Mouse (Mus musculus): ENCODE data around the gene Ndufb10. TPM values are rescaled to one million over a fixed set of nuclear protein-coding genes. Genes with fewer than 3 reads are reported as not detected.

The Ndufb10 gene
- total RNA-seq, 4 experiments from 2014 or later, result 199 to 268 (median 237) TPM

GRCm38 (mm10) chr17:24706982-24707800 lies 17.1 kb downstream of the Ndufb10 start, which contains the start of gene Tbl3:
Gene Tbl3, minus strand, starts transcription at chr17:24707660.
- DNase-seq, result peak; percentile 88

- DNase-seq, result no peak
Measured at GRCm38 (mm10) chr17:24705821-24706220, 18.5 kb downstream of the Ndufb10 start.

GRCm38 (mm10) chr17:24701251-24701650 lies 23.0 kb downstream of the Ndufb10 start:
- DNase-seq, result no peak

GRCm38 (mm10) chr17:24699473-24699872 lies 24.8 kb downstream of the Ndufb10 start:
- DNase-seq, result no peak

- peak; percentile 10 for DNase-seq
Measured at GRCm38 (mm10) chr17:24698715-24699114, 25.6 kb downstream of the Ndufb10 start.

DNA sequence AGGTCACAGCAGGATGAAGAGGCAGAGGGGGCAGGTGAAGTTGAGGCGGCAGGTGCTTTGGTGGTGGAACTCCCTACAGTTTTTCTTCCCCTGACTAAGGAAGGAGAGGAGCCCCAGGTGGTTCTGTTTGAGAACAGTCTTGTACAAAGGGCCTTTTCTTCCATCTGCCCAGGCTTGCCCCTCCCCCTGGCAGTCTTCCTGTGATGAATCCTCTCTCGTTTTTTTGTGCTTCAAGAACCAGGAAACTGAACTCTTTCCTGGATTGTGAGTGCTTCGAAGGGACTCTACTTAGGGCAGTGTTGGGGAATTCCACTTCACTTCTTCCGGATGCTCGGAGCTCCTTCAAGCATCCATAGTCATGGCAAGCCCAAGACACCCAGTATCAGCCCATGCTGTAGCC lies 26.3 kb downstream of the Ndufb10 start:
- DNase-seq, result peak; percentile 12

- peak; percentile 75 for DNase-seq
Measured at GRCm38 (mm10) chr17:24696011-24696697, 28.1 kb downstream of the Ndufb10 start, which contains the start of the genes Gfer and Noxo1. Gene Gfer, minus strand, starts transcription at chr17:24696156. Gene Noxo1, plus strand, starts transcription at chr17:24696234.

DNA sequence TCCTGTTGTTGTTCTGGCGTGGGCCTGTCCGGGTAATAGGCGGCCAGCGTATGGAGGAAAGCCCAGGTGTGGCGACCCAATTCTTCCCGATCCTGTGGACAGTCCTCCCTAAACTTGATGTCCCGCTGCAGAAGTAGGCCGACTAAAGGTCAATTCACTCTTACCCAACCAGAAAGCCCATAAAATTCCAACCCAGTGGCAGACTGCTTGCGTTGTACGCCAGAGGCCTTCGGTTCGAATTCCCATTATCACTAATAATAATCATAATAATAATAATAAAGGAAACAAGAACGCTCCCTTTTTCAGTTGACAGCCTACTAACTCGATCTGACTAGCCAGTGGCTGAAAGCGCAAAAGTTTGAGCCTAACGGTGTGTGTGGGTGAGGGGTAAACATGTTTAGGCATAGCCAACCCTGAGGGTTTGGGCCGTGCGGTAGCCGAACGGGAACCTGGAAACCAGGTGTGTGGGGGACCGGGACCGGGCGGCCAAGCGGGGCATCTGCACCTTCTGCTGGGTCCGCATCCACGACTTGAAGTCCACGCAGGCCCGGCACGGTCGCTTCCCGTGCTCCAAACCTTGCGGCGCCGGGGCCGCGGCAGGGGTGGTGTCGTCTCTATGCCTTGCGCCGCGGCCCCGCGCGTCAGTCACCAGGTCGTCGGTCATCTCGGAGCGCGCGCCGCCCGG lies 28.8 kb downstream of the Ndufb10 start:
- DNase-seq, result no peak

DNA sequence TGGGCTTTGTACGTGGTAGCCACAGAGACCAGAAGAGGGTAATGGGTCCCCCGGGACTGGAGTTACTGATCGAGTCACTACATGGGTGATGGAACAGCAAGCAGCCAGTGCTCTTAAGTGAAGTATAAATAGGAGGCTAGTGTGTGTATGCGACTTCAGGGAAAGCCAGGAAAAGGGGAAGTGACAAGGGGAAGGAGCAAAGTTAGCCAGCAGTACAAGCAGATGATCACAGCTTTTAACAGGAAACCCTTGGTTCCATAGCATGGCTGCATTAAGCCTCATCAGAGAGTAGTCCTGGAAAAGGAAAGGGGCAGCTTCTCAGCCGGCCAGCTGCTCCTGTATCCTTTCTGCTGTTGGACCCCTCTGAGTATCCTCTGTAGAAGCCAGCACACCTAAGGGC lies 31.9 kb downstream of the Ndufb10 start:
- DNase-seq, result peak; percentile 0

DNA sequence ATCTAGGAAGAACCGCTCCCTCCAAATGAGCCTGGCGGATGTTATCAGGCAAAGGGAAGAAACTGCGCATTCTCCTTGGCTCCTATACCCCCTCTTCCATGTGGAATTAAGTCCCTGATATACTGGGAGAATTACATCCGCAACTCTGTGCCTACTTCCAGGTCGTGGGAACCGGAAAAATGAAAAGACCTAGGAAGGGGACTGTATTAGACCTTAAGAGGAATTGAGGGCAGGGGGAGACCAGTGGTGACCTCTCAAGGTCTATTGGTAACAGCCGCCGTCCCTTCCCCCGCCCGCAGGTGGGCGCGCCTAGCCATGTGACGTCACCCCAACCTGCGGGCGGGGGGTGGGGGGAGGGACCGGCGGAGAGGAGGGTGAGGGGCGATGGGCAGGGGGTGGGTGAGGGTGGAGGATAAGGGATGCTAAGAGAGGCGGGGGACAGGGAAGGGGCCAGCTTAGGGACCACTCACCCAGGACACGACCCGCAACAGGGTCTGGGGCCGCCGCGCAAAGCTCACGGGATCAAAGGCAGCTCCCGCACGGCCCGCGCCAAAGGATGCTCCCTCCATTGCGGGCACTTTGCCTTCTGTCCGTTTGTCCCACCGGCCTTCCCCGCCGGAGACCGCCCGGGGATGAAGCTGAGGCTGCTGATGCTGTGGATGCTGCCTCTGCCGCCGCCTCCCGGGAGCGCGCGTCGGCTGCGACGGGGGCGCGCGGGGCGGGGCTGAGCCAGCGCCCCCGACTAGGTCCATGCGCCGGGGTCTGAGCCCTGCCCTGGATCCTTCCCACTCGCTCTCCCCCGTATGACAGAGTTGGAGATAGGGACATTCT lies 34.8 kb downstream of the Ndufb10 start, which contains the start of gene Syngr3:
TSS of gene Syngr3 (minus strand) at position 705 of the 831 bp plus-strand sequence.
- peak; percentile 3 for DNase-seq

- DNase-seq, result no peak
Measured at GRCm38 (mm10) chr17:24687599-24687998, 36.7 kb downstream of the Ndufb10 start.

DNA sequence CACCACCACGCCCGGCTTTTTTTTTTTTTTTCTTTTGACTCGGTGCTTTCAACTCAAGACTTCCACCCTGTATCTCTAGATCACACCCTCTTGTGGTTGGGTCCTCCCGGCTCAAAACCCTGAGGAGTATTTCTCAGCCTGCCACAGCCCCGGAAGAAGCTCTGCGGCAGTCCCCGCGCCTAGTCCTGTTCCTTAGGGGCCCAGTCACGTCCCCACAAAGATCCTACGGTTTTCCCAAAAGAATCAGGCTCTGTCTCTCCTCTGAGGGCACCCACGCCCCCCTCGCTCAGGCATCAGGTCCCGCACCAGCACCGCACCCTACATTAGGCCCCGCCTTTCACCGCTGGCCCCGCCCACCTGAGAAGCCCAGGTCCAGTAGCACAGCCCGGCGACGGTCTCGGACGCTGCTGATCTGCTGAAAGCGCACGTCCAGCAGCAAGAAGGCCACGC lies 37.1 kb downstream of the Ndufb10 start:
- no peak for DNase-seq

DNA sequence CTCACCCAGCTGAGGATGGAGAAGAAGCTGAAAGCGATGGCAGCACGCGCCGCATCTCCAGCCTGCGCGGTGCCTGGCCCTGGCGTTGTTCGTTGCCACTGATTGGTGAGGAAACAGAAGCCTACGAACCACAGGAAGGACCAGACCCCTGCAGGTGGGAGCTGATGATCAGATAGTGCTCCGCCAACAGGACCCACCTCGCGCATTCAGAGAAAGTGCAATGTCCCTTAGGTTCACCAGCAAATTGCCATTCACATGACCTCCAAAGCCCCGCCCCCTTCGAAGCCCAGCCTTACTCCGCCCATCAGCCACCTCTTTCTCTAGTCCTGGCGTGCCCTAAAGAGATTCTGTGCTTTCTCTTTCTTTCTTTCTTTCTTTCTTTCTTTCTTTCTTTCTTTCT lies 37.8 kb downstream of the Ndufb10 start:
- no peak for DNase-seq

- DNase-seq, result no peak
Measured at GRCm38 (mm10) chr17:24677500-24678080, 46.7 kb downstream of the Ndufb10 start.

- DNase-seq, result no peak
Measured at GRCm38 (mm10) chr17:24676877-24677276, 47.4 kb downstream of the Ndufb10 start.

GRCm38 (mm10) chr17:24676187-24676586 lies 48.1 kb downstream of the Ndufb10 start:
- DNase-seq, result no peak

DNA sequence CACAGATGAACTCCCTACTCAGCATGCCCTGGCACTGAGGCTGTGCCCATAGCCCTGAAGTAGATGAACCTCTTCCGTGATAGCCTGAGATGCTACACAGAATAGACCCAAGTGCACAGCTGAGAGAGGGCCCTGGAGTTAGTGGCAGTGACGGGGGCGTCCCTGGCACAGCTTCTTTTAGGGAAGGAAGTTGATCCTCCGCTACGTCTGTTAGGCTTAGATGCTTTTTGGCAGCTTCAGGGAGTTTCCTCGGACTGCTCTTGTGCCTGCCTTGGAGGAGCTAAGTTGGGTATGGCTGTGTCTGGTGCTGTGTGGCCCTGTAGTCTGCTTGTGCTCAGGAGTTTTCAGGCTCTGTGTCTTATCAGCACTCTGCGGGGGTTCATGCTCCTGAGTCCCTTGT lies 50.0 kb downstream of the Ndufb10 start:
- no peak for DNase-seq

DNA sequence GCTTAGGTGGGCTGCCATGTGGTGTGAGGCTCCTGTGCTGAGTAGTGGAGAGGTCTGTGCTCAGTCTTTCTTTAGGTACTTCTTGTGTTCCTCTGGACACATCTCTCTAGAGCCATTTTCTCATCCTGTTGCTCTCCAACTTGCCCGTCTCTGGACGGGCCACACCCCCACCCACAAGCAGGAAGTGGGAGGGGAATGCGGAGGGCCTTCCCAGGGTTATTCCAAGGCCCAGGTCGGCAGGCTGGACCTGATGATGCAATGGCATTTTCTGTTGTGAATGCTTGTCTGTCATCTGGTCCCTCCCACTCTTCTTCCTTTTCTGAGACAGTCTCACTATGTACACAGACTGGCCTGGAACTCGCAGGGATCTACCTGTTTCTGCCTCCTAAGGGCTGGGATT lies 52.1 kb downstream of the Ndufb10 start:
- peak; percentile 73 for DNase-seq
